ENCODE assay signal across 9 mouse cellular contexts in genomic region chr2:127507967-127508660, GRCm38 (mm10). TPM values are rescaled to one million over a fixed set of nuclear protein-coding genes. Genes with fewer than 3 reads are reported as not detected.
A peak's percentile ranks its signal among the peaks of the same experiment; 100 is the strongest.
DNase-seq lines count a peak whose midpoint lies in the region; ATAC-seq and TF ChIP-seq lines count a peak whose summit lies in the region.
"Had no signal": no experiment of that assay in that cellular context is flagged by ENCODE, and none has a peak within 500 bp of the region (broad histone marks: within the 10 kb centered on the region; RNA-seq: fewer than 3 reads in every experiment).

No protein-coding gene starts in this region.

- 64% methylated on average over 7 of the region's 7 CpGs for WGBS in kidney, adult 2 months
- WGBS in kidney, embryonic 14.5 days: 62% methylated on average over 7 of the region's 7 CpGs

- TF ChIP-seq CTCF in kidney, adult 2 months (conservative IDR thresholded peaks at IDR 0.05; ENCODE audit: insufficient read depth, insufficient read length, low read depth, low read length): no peak
- no peak for TF ChIP-seq CTCF in cortical plate, adult 2 months (IDR thresholded peaks at IDR 0.05; ENCODE audit: extremely low read depth, insufficient read depth, low read length)
- TF ChIP-seq CTCF in gastrocnemius, adult 2 months (IDR thresholded peaks at IDR 0.05): no peak

- DNase-seq in kidney, adult 2 months: peak; percentile 40
- peak; percentile 63 for DNase-seq in adrenal gland, adult 2 months
- peak; percentile 42 for DNase-seq in lung, postnatal 25 days (ENCODE audit: low spot score)
- no peak for DNase-seq in gastrocnemius, adult 2 months
- DNase-seq in thymus, postnatal 10 days (ENCODE audit: low spot score in 2 of 2): no peak
- no peak for DNase-seq in thymus, postnatal 0 days (ENCODE audit: low spot score)

- no peak for TF ChIP-seq POLR2A in kidney, adult 2 months (IDR thresholded peaks at IDR 0.05; ENCODE audit: low read depth, low read length)
- TF ChIP-seq POLR2A in cortical plate, adult 2 months (IDR thresholded peaks at IDR 0.05; ENCODE audit: extremely low read depth, insufficient read depth, low read length): no peak

- H3K27ac ChIP-seq in kidney, adult 2 months (ENCODE audit: insufficient read depth, low read depth, low read length): no peak overlapping the region
- no peak overlapping the region for H3K27ac ChIP-seq in kidney, embryonic 14.5 days (ENCODE audit: low read depth, low read length)
- H3K27ac ChIP-seq in cortical plate, adult 2 months (ENCODE audit: insufficient read depth, low read length): peak overlapping the region; percentile 66
- H3K27ac ChIP-seq in gastrocnemius, adult 2 months: no peak overlapping the region
- H3K27ac ChIP-seq: macrophage had no signal

- no peaks in the 10 kb centered on the region for H3K4me1 ChIP-seq in kidney, adult 2 months (ENCODE audit: control insufficient read depth, insufficient read depth, low read length)
- H3K4me1 ChIP-seq in kidney, embryonic 14.5 days (ENCODE audit: control insufficient read depth, insufficient read depth, low read length): peaks cover 14% of the 10 kb centered on the region
- H3K4me1 ChIP-seq in cortical plate, adult 2 months (ENCODE audit: control insufficient read depth, insufficient read depth, low read length): peaks cover 5% of the 10 kb centered on the region

- no peaks in the 10 kb centered on the region for H3K9me3 ChIP-seq in kidney, embryonic 14.5 days (ENCODE audit: control insufficient read depth, low read length)

- H3K4me3 ChIP-seq in kidney, adult 2 months (ENCODE audit: insufficient read depth, low read depth, low read length): no peak overlapping the region
- H3K4me3 ChIP-seq in kidney, embryonic 14.5 days (ENCODE audit: low read length): no peak overlapping the region
- H3K4me3 ChIP-seq in cortical plate, adult 2 months (ENCODE audit: insufficient read depth, low read length): no peak overlapping the region
- H3K4me3 ChIP-seq in gastrocnemius, adult 2 months: no peak overlapping the region

- H3K27me3 ChIP-seq in kidney, adult 2 months (replicated peaks; ENCODE audit: control insufficient read depth, insufficient read depth, low read length): no peaks in the 10 kb centered on the region
- H3K27me3 ChIP-seq in kidney, embryonic 14.5 days (ENCODE audit: control insufficient read depth, insufficient read depth, low read length): peaks cover 3% of the 10 kb centered on the region; the same call in 1 of the 2 replicates

- H3K4me2 ChIP-seq in kidney, embryonic 14.5 days (replicated peaks; ENCODE audit: low read depth, low read length): no peak overlapping the region

- no peak overlapping the region for H3K9ac ChIP-seq in kidney, embryonic 14.5 days (ENCODE audit: low read depth, low read length)

- H3K36me3 ChIP-seq in kidney, adult 2 months (ENCODE audit: control insufficient read depth, insufficient read depth, low read length): no peaks in the 10 kb centered on the region
- no peaks in the 10 kb centered on the region for H3K36me3 ChIP-seq in kidney, embryonic 14.5 days (ENCODE audit: control insufficient read depth, insufficient read depth, low read length)

- ATAC-seq in kidney, embryonic 14.5 days (ENCODE audit: low FRiP score, low TSS enrichment): no peak

- intact Hi-C loops in gastrocnemius, adult 2 months (cut with DNase I): loop anchor here (1.0 to 10.0 kb wide), 2 partner anchors 51 to 157 kb away; no protein-coding TSS in a partner anchor

RNA-seq across cellular contexts. Expression of gene Kcnip3, which starts 13.8 kb away (rescaled TPM):
- polyA plus RNA-seq in kidney, adult 2 months (2012; rRNA removed): 4.1 and 4.7 TPM in 2 replicates
- 4.0 and 4.9 TPM in 2 replicates for polyA plus RNA-seq in kidney, embryonic 14.5 days (2014; fragmentation: Nextera tagmentation; extraction: Ambion mirVana)
- 1 to 10 TPM; 4.2 to 6.4 TPM for total RNA-seq in adrenal gland, adult 2 months (2021)
- 6.4 and 6.9 TPM in 2 replicates for polyA plus RNA-seq in adrenal gland, adult 2 months (2012; rRNA removed)
- polyA plus RNA-seq in cortical plate, adult 2 months (2012; rRNA removed): 109 and 110 TPM in 2 replicates
- total RNA-seq in gastrocnemius, adult 2 months (2021): under 1 TPM; 0.28 to 0.31 TPM
- 2.2 and 2.8 TPM in 2 replicates for polyA plus RNA-seq in thymus, postnatal 0 days (2015; fragmentation: Nextera tagmentation; extraction: Ambion mirVana)
- polyA plus RNA-seq: macrophage had no signal

RNA-seq across cellular contexts. Expression of gene Prom2, which starts 33.2 kb away (rescaled TPM):
- 15.6 and 20.5 TPM in 2 replicates for polyA plus RNA-seq in kidney, adult 2 months (2012; rRNA removed)
- 1.4 and 1.9 TPM in 2 replicates for polyA plus RNA-seq in kidney, embryonic 14.5 days (2014; fragmentation: Nextera tagmentation; extraction: Ambion mirVana)
- under 1 TPM; 0.37 to 0.83 TPM for total RNA-seq in adrenal gland, adult 2 months (2021)
- polyA plus RNA-seq in adrenal gland, adult 2 months (2012; rRNA removed): 0.42 and 0.63 TPM in 2 replicates
- polyA plus RNA-seq in cortical plate, adult 2 months (2012; rRNA removed): 0.17 and 0.21 TPM in 2 replicates
- total RNA-seq in gastrocnemius, adult 2 months (2021): not detected
- polyA plus RNA-seq in thymus, postnatal 0 days (2015; fragmentation: Nextera tagmentation; extraction: Ambion mirVana): 0.36 and 0.81 TPM in 2 replicates
- polyA plus RNA-seq: macrophage had no signal

Comparison
In these comparisons a context has a peak if more than half of its experiments do, and no peak if none do; other contexts are left out.
1. DNase-seq: peak in kidney, adult 2 months (single experiment), adrenal gland, adult 2 months (single experiment) and lung, postnatal 25 days (single experiment); none in gastrocnemius, adult 2 months (single experiment), thymus, postnatal 10 days (0 of 2) and thymus, postnatal 0 days (single experiment).
2. RNA of gene Kcnip3, which starts 13.8 kb away (polyA plus RNA-seq): 109 to 110 TPM in cortical plate, adult 2 months; 6.4 to 6.9 TPM in adrenal gland, adult 2 months, 4.0 to 4.9 TPM in kidney, embryonic 14.5 days, 4.1 to 4.7 TPM in kidney, adult 2 months and 2.2 to 2.8 TPM in thymus, postnatal 0 days; every median in the first group is over 10 times any median in the second.